Mouse (Mus musculus): ENCODE results near the gene Cdk11b. TPM values are rescaled to one million over a fixed set of nuclear protein-coding genes. Genes with fewer than 3 reads are reported as not detected.

The Cdk11b gene
- 60.3 and 73.0 TPM in 2 replicates for polyA plus RNA-seq (2015; fragmentation: Nextera tagmentation; extraction: Ambion mirVana)

DNA sequence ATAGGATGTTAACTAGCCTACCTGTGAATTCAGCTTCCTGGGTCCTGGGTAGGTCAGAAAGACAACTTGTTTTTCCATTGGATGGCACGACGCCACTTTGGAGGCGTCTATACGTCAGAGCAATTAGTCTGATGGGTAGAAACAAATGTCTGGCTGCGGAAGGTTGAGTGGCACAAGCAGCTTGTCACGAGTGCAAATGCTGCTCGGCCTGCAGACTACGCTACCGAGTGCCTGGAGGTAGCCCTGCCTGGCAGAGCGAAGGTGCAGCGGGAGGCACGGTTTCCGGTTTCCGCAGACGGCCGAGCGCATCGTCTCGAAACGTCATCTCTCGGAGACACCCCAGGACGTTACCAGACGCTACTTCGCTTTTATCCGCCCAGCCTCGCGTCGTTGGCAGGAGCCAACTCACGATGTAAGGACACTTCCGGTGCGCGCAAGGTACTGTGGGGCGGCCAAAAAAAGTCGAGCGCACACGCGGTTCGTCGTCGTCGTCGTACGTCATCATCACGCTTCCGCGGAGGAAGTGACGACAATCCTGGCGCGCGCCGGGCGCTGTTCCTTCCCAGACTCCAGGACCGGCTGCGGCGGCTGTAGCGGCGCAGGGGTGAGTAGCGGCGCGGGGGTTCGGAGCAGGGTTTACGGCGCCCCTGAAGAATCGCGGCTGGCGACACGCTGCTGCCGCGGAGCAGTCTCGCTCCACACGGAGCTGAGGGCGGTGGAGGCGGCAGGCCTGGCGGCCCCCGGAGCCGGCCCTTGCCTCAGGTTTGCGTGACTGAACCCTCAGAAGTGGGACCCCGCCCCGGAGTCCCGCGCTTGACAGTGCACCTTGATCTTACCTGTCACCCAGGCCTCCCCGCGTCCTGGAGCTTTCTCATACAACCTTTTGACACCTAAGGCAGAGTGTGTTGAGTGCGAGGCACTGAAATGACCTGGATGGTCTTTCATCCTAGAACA, at the start of gene Cdk11b:
Gene Cdk11b, plus strand, starts transcription at position 517 of the 954 bp plus-strand sequence.
- peak within 1 kb of the TSS; percentile 81 for H3K4me2 ChIP-seq (replicated peaks; ENCODE audit: low read depth)
- under 1% methylated on average over 84 of the region's 84 CpGs for WGBS
- ATAC-seq, result peak; percentile 99

GRCm38 (mm10) chr4:155574931-155575330, 49.7 kb upstream of the Cdk11b start:
- no peak overlapping the region for H3K9ac ChIP-seq (ENCODE audit: low read depth, low read length)
- H3K4me1 ChIP-seq (replicated peaks; ENCODE audit: control insufficient read depth, insufficient read depth, low read length), result 0 out of 2 replicates have a peak, but pooled peaks cover 3% of the 10 kb centered on the region
- no peak for ATAC-seq
- no peaks in the 10 kb centered on the region for H3K9me3 ChIP-seq (ENCODE audit: control insufficient read depth)
- H3K4me2 ChIP-seq (replicated peaks; ENCODE audit: low read depth), result no peak overlapping the region
- no peak for TF ChIP-seq CTCF (IDR thresholded peaks at IDR 0.05; ENCODE audit: low read depth)
- H3K27ac ChIP-seq (ENCODE audit: low read depth, low read length), result no peak overlapping the region
- no peaks in the 10 kb centered on the region for H3K27me3 ChIP-seq (replicated peaks; ENCODE audit: control insufficient read depth, insufficient read depth, low read length)
- no peak overlapping the region for H3K4me3 ChIP-seq (ENCODE audit: low read depth, low read length)
- peaks cover 19% of the 10 kb centered on the region for H3K36me3 ChIP-seq (ENCODE audit: control insufficient read depth, insufficient read depth)
- 75% methylated on average over 11 of the region's 11 CpGs for WGBS

More for the DNA sequence above, at the start of gene Cdk11b:
- no peak for TF ChIP-seq CTCF (IDR thresholded peaks at IDR 0.05; ENCODE audit: low read depth)
- Histone ChIP-seq H3K4me3 (ENCODE audit: low read depth, low read length) (peak within 1 kb of the TSS; percentile 93), H3K4me1 (replicated peaks; ENCODE audit: control insufficient read depth, insufficient read depth, low read length) (no peaks in the 10 kb centered on the region), H3K9me3 (ENCODE audit: control insufficient read depth) (no peaks in the 10 kb centered on the region), H3K9ac (ENCODE audit: low read depth, low read length) (peak within 1 kb of the TSS; percentile 88), H3K27ac (ENCODE audit: low read depth, low read length) (peak within 1 kb of the TSS; percentile 94), H3K36me3 (ENCODE audit: control insufficient read depth, insufficient read depth) (peaks cover 34% of the 10 kb centered on the region), H3K27me3 (replicated peaks; ENCODE audit: control insufficient read depth, insufficient read depth, low read length) (no peaks in the 10 kb centered on the region)

- no peak overlapping the region for H3K4me2 ChIP-seq (replicated peaks; ENCODE audit: low read depth)
- H3K27ac ChIP-seq (ENCODE audit: low read depth, low read length), result no peak overlapping the region
- H3K4me3 ChIP-seq (ENCODE audit: low read depth, low read length), result no peak overlapping the region
- H3K36me3 ChIP-seq (ENCODE audit: control insufficient read depth, insufficient read depth), result peaks cover 19% of the 10 kb centered on the region
- no peak overlapping the region for H3K9ac ChIP-seq (ENCODE audit: low read depth, low read length)
- ATAC-seq, result no peak
- no peak for TF ChIP-seq CTCF (IDR thresholded peaks at IDR 0.05; ENCODE audit: low read depth)
- no peaks in the 10 kb centered on the region for H3K9me3 ChIP-seq (ENCODE audit: control insufficient read depth)
- 0 out of 2 replicates have a peak, but pooled peaks cover 3% of the 10 kb centered on the region for H3K4me1 ChIP-seq (replicated peaks; ENCODE audit: control insufficient read depth, insufficient read depth, low read length)
- 86% methylated on average over 8 of the region's 8 CpGs for WGBS
- no peaks in the 10 kb centered on the region for H3K27me3 ChIP-seq (replicated peaks; ENCODE audit: control insufficient read depth, insufficient read depth, low read length)
Observed at GRCm38 (mm10) chr4:155575521-155575920, 49.1 kb upstream of the Cdk11b start.

- Histone ChIP-seq H3K27me3 (replicated peaks; ENCODE audit: control insufficient read depth, insufficient read depth, low read length) (no peaks in the 10 kb centered on the region), H3K4me2 (replicated peaks; ENCODE audit: low read depth) (no peak overlapping the region), H3K9me3 (ENCODE audit: control insufficient read depth) (no peaks in the 10 kb centered on the region), H3K4me1 (replicated peaks; ENCODE audit: control insufficient read depth, insufficient read depth, low read length) (0 out of 2 replicates have a peak, but pooled peaks cover 3% of the 10 kb centered on the region), H3K9ac (ENCODE audit: low read depth, low read length) (no peak overlapping the region), H3K4me3 (ENCODE audit: low read depth, low read length) (no peak overlapping the region), H3K27ac (ENCODE audit: low read depth, low read length) (no peak overlapping the region), H3K36me3 (ENCODE audit: control insufficient read depth, insufficient read depth) (peaks cover 22% of the 10 kb centered on the region)
- no peak for TF ChIP-seq CTCF (IDR thresholded peaks at IDR 0.05; ENCODE audit: low read depth)
- 89% methylated on average over 9 of the region's 9 CpGs for WGBS
- no peak for ATAC-seq
Observed at GRCm38 (mm10) chr4:155577132-155577531, 47.5 kb upstream of the Cdk11b start.

GRCm38 (mm10) chr4:155577741-155578140, 46.9 kb upstream of the Cdk11b start:
- Histone ChIP-seq H3K4me2 (replicated peaks; ENCODE audit: low read depth) (no peak overlapping the region), H3K9me3 (ENCODE audit: control insufficient read depth) (no peaks in the 10 kb centered on the region), H3K36me3 (ENCODE audit: control insufficient read depth, insufficient read depth) (peaks cover 25% of the 10 kb centered on the region), H3K27ac (ENCODE audit: low read depth, low read length) (no peak overlapping the region), H3K4me1 (replicated peaks; ENCODE audit: control insufficient read depth, insufficient read depth, low read length) (0 out of 2 replicates have a peak, but pooled peaks cover 3% of the 10 kb centered on the region), H3K9ac (ENCODE audit: low read depth, low read length) (no peak overlapping the region), H3K4me3 (ENCODE audit: low read depth, low read length) (no peak overlapping the region), H3K27me3 (replicated peaks; ENCODE audit: control insufficient read depth, insufficient read depth, low read length) (no peaks in the 10 kb centered on the region)
- 79% methylated on average over 5 of the region's 5 CpGs for WGBS
- TF ChIP-seq CTCF (IDR thresholded peaks at IDR 0.05; ENCODE audit: low read depth), result no peak
- no peak for ATAC-seq

- H3K4me2 ChIP-seq (replicated peaks; ENCODE audit: low read depth), result no peak overlapping the region
- no peak overlapping the region for H3K9ac ChIP-seq (ENCODE audit: low read depth, low read length)
- 0 out of 2 replicates have a peak, but pooled peaks cover 3% of the 10 kb centered on the region for H3K4me1 ChIP-seq (replicated peaks; ENCODE audit: control insufficient read depth, insufficient read depth, low read length)
- no peak overlapping the region for H3K27ac ChIP-seq (ENCODE audit: low read depth, low read length)
- TF ChIP-seq CTCF (IDR thresholded peaks at IDR 0.05; ENCODE audit: low read depth), result no peak
- no peak overlapping the region for H3K4me3 ChIP-seq (ENCODE audit: low read depth, low read length)
- no peak for ATAC-seq
- WGBS, result 88% methylated on average over 7 of the region's 7 CpGs
- H3K27me3 ChIP-seq (replicated peaks; ENCODE audit: control insufficient read depth, insufficient read depth, low read length), result no peaks in the 10 kb centered on the region
- H3K9me3 ChIP-seq (ENCODE audit: control insufficient read depth), result no peaks in the 10 kb centered on the region
- H3K36me3 ChIP-seq (ENCODE audit: control insufficient read depth, insufficient read depth), result peaks cover 26% of the 10 kb centered on the region
Observed at GRCm38 (mm10) chr4:155578336-155579125, 46.1 kb upstream of the Cdk11b start.

Data from intestine, postnatal 0 days (tissue).